Mouse (Mus musculus) ES-E14 (cell line): ENCODE measurements around the gene Zdhhc17. TPM values are rescaled to one million over a fixed set of nuclear protein-coding genes. Genes with fewer than 3 reads are reported as not detected.

Experiments used
- DNase-seq: peaks from one replicate; pipeline ENCODE4 v3.0.0-alpha.2; 2013; ENCODE audit warnings: low read depth, low spot score
- H3K27ac ChIP-seq: 2 replicates; pipeline ENCODE4 v1.5.1; 2012; ENCODE audit warnings: low read depth, mild to moderate bottlenecking, low read length, moderate library complexity, mixed read lengths; ENCODE audit not compliant: poor library complexity, insufficient read depth, severe bottlenecking
- H3K36me3 ChIP-seq: 2 replicates; pipeline ENCODE4 v1.6.1; 2012; ENCODE audit warnings: mild to moderate bottlenecking, low read length, moderate library complexity, mixed read lengths; ENCODE audit not compliant: control insufficient read depth, poor library complexity, insufficient read depth, severe bottlenecking
- H3K4me1 ChIP-seq, 2 experiments: fragments of 150-350 bp in 1 of 2; sonication (generic) in 1 of 2; 2 replicates each; pipeline ENCODE4 v1.6.1; 2012; ENCODE audit warnings: low read length in 2 of 2, mild to moderate bottlenecking in 1 of 2, mixed read lengths in 1 of 2; ENCODE audit not compliant: control insufficient read depth in 2 of 2, insufficient read depth in 2 of 2, poor library complexity in 1 of 2
- H3K4me3 ChIP-seq, 2 experiments: fragments of 150-350 bp in 1 of 2; sonication (generic) in 1 of 2; 2 replicates each; pipeline ENCODE4 v1.5.1; 2012; ENCODE audit warnings: low read length in 2 of 2, low read depth in 1 of 2, mild to moderate bottlenecking in 1 of 2, mixed read lengths in 1 of 2; ENCODE audit not compliant: insufficient read depth in 1 of 2, poor library complexity in 1 of 2, severe bottlenecking in 1 of 2
- H3K9ac ChIP-seq: 2 replicates; pipeline ENCODE4 v1.6.1; 2012; ENCODE audit warnings: low read depth, mild to moderate bottlenecking, low read length, mixed read lengths; ENCODE audit not compliant: poor library complexity, insufficient read depth, severe bottlenecking
- H3K9me3 ChIP-seq: fragments of 150-350 bp; sonication (generic); 2 replicates; pipeline ENCODE4 v1.6.1; 2012; ENCODE audit warnings: low read depth, mild to moderate bottlenecking, low read length; ENCODE audit not compliant: control insufficient read depth, insufficient read depth
- CHD2 ChIP-seq: IDR thresholded peaks from 2 replicates; pipeline ENCODE4 v1.6.1; 2014; ENCODE audit warnings: mild to moderate bottlenecking, low read depth, low read length, inconsistent platforms
- HCFC1 ChIP-seq: IDR thresholded peaks from 2 replicates; pipeline ENCODE4 v1.6.1; 2012; ENCODE audit warnings: low read length, inconsistent platforms, borderline replicate concordance; ENCODE audit not compliant: insufficient read depth
- MAFK ChIP-seq: IDR thresholded peaks from 2 replicates; pipeline ENCODE4 v1.6.1; 2014; ENCODE audit warnings: mild to moderate bottlenecking, low read depth, low read length, inconsistent platforms; ENCODE audit not compliant: insufficient read depth
- ZC3H11A ChIP-seq: IDR thresholded peaks from 2 replicates; pipeline ENCODE4 v1.6.1; 2012; ENCODE audit warnings: low read depth, mild to moderate bottlenecking, inconsistent platforms, low read length, borderline replicate concordance
- ZNF384 ChIP-seq: IDR thresholded peaks from 2 replicates; pipeline ENCODE4 v1.6.1; 2012; ENCODE audit warnings: low read depth, low read length, inconsistent platforms
- in situ Hi-C, 2 experiments: fragments of 600-800 bp; cut with MboI; formaldehyde crosslinking; loops; one replicate each; pipeline ENCODE4 v1.15.1; 2025; ENCODE audit warnings: low sequenced_read_pairs in 2 of 2, inconsistent platforms in 1 of 2; ENCODE audit not compliant: unreplicated experiment in 2 of 2
- total RNA-seq: library from RNA; depleted of rRNA; stranded (reverse); fragments of 300-350 nt; gene quantifications from 2 replicates; pipeline ENCODE4 v1.2.3, GENCODE M21; 2012

Gene Zdhhc17
- total RNA-seq, 1 experiment, result 26.2 TPM

DNA sequence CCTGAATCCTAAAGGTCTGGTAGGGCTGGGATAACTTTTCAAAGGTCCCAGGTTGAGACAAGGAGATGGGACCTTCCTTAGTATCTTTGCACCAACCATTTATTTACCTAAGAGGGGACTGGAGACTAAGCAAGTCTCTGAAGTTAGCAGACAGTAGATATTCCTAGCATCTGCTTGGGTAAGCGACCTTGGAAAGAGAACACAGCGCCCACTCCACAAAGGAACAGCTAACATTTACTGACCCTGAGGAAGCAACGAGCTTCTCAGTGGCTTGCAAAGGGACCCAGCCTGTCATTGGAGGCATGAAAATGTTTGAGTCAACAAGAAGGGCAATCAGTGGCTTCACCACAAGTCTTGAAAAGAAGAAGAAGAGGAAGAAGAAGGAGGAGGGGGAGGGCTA lies 40.1 kb upstream of the Zdhhc17 start:
- no peak for TF ChIP-seq CHD2
- no peak for TF ChIP-seq MAFK
- TF ChIP-seq ZNF384, result no peak
- no peak for TF ChIP-seq HCFC1
- no peak for TF ChIP-seq ZC3H11A
- Histone ChIP-seq H3K4me1 (no peaks in the 10 kb centered on the region), H3K4me3 (no peak overlapping the region), H3K9ac (no peak overlapping the region), H3K27ac (no peak overlapping the region), H3K36me3 (no peaks in the 10 kb centered on the region), H3K9me3 (no peaks in the 10 kb centered on the region)
- no peak for DNase-seq
- in situ Hi-C loops, result no loop called here

DNA sequence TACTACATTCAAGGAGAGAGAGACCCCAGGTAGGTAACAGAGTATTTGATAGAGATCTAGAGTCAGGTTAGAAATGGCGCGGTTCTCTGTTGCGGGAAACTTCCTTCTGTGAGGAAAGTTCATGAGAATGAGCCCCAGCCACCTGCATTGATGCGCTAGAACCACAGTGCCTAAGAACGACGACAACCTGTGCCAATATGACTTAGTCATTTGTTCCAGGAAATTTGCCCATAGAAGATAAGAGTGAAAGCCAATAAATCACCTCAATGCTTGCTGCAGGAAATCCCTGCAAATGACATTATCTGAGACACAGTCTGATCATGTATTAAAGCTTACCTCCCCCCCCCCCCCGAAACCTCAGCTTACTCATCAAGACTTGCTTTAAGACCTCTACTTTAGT lies 38.0 kb upstream of the Zdhhc17 start:
- Histone ChIP-seq H3K4me1 (no peaks in the 10 kb centered on the region), H3K27ac (no peak overlapping the region), H3K9me3 (no peaks in the 10 kb centered on the region), H3K9ac (no peak overlapping the region), H3K36me3 (no peaks in the 10 kb centered on the region), H3K4me3 (no peak overlapping the region)
- in situ Hi-C loops, result no loop called here
- TF ChIP-seq MAFK (no peak), ZNF384 (no peak), HCFC1 (no peak), ZC3H11A (no peak), CHD2 (no peak)
- DNase-seq, result no peak

DNA sequence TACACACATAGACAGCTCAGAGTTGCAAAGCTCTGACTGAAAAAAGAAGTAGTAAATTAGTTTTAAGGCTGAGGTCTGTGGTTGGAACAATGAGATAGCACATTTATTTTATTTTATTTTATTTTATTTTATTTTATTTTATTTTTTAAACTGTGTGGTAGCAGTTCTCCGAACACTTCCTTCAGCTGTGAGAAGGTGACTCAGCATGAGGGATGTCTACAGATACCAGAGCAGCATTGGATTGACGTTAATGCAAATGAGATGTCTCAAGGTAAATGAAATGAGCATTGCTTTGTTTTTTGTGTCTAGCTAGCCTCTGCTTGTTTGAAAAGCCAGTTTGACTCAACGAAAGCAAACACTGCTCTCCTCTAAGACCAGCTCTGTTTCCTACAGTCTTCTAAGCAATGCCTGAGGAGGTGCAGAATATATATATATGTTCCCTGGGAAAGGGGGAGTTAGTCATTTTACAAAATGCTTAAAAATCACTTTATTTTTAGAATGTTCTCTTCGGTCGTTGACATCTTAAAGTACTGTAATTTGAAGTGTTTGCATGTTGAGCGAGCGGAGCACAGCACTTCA lies 30.2 kb upstream of the Zdhhc17 start:
- Histone ChIP-seq H3K4me1 (no peaks in the 10 kb centered on the region), H3K36me3 (no peaks in the 10 kb centered on the region), H3K4me3 (no peak overlapping the region), H3K9me3 (no peaks in the 10 kb centered on the region), H3K9ac (no peak overlapping the region), H3K27ac (no peak overlapping the region)
- in situ Hi-C loops, result no loop called here
- no peak for DNase-seq
- TF ChIP-seq ZNF384, result no peak
- no peak for TF ChIP-seq CHD2
- no peak for TF ChIP-seq ZC3H11A
- no peak for TF ChIP-seq MAFK
- TF ChIP-seq HCFC1, result no peak

DNA sequence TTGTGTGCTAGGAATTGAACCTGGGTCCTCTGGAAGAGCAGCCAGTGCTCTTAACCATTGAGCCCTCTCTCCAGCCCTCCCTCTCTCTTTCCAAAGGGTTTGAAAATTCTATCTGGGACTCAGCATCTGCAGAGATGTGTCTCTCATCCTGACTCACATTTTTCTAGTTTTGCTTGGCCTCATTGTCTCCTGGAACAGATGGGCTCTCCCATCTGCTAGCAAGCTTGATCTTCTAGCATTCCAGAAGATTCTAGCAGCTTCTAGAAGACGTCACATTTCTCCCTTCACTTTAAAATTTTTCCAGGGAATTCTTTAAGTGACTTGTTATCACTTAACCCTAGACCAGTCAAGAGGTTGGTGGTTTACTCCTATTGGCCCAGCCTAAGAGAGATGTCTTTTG lies 26.9 kb upstream of the Zdhhc17 start:
- H3K9ac ChIP-seq, result no peak overlapping the region
- H3K9me3 ChIP-seq, result no peaks in the 10 kb centered on the region
- no peak overlapping the region for H3K27ac ChIP-seq
- no peaks in the 10 kb centered on the region for H3K36me3 ChIP-seq
- in situ Hi-C loops, result no loop called here
- DNase-seq, result no peak
- no peak overlapping the region for H3K4me3 ChIP-seq
- H3K4me1 ChIP-seq, result no peaks in the 10 kb centered on the region
- TF ChIP-seq ZNF384, result no peak
- TF ChIP-seq CHD2, result no peak
- TF ChIP-seq HCFC1, result no peak
- TF ChIP-seq MAFK, result no peak
- TF ChIP-seq ZC3H11A, result no peak

DNA sequence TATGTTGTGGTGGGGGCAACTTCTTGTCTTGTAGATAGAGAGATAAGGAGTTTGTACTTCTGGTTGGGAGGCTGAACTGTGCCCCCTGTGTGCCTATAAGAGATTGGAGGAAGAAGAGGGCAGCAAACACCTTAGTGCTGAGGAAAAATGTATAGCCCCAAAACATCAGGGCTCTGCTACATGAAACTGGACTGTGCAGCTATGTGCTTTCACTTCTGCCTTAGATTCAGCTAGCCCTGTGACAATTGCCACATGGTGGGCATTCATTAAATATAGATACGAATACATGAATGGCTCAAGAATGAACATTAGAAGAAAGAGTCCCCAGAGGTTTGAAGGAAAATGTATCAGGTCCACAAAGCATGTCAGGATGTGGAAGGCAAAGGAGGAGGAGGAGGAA lies 25.2 kb upstream of the Zdhhc17 start:
- Histone ChIP-seq H3K4me1 (no peaks in the 10 kb centered on the region), H3K9ac (no peak overlapping the region), H3K36me3 (no peaks in the 10 kb centered on the region), H3K27ac (no peak overlapping the region), H3K9me3 (no peaks in the 10 kb centered on the region), H3K4me3 (no peak overlapping the region)
- in situ Hi-C loops, result no loop called here
- DNase-seq, result no peak
- TF ChIP-seq CHD2 (no peak), HCFC1 (no peak), ZC3H11A (no peak), MAFK (no peak), ZNF384 (no peak)
